Mouse (Mus musculus) T-helper 1 cell (primary cell): Measurements from ENCODE around the gene Megf11.

Experiments used
- in situ Hi-C: fragments of 300-600 bp; cut with MboI, MseI; formaldehyde crosslinking; loops from one replicate; pipeline ENCODE4 v1.15.1; 2025; ENCODE audit warnings: high pct_unique_total_duplicates

Gene Megf11

GRCm38 (mm10) chr9:64758052-64758451, 372.6 kb downstream of the Megf11 start:
- in situ Hi-C loops, result no loop called here
